Mouse (Mus musculus): ENCODE results near the gene Crabp1.

DNA sequence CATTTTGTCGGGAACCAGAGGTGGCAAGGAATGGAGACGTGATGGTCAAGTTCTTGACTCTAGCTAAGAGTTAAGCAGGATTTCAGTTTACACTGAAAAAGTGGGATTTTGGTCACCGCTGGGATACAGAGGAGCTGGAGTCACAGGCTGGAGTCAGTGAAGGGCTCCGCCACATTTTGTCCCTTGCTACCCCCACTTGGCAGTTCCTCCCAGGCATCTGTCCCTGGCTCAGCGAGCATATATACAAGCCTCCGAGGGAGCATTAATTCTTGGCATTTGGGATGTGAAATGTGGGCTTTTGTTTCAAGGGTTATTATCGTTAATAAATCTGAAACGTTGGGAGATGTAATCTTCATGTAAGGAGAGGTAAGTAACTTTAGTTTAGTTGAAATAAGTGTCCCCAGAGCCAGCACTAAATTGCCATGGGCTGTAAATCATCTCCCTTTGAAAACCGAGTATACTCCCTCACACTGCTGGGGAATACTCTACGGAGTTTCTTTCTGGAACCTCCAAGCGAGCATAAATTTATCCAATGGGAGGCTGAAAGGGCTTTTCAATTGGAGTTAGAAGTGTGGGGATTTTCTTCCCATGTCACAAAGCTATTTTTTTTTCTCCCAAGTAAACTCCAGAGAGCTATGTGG lies 5.7 kb downstream of the Crabp1 start:
- TF ChIP-seq CTCF (IDR thresholded peaks at IDR 0.05; ENCODE audit: borderline replicate concordance, extremely low read depth, insufficient read depth, insufficient read length) (no peak), POLR2A (IDR thresholded peaks at IDR 0.05; ENCODE audit: borderline replicate concordance, extremely low read depth, insufficient read depth, insufficient read length, poor library complexity, severe bottlenecking) (no peak)
